Mouse (Mus musculus): ENCODE data around the gene Nbas. TPM values are rescaled to one million over a fixed set of nuclear protein-coding genes. Genes with fewer than 3 reads are reported as not detected.

The Nbas gene
- polyA plus RNA-seq, 1 experiment from 2014 or later = 2.6 TPM

- no peak overlapping the region for H3K27ac ChIP-seq (ENCODE audit: low read depth)
- no peak overlapping the region for H3K9ac ChIP-seq (replicated peaks)
- TF ChIP-seq CTCF (IDR thresholded peaks at IDR 0.05; ENCODE audit: low read depth) = no peak
- H3K9me3 ChIP-seq (ENCODE audit: low read length) = no peaks in the 10 kb centered on the region
- H3K4me3 ChIP-seq (ENCODE audit: low read depth, low read length) = no peak overlapping the region
- no peak overlapping the region for H3K4me2 ChIP-seq (ENCODE audit: low read depth, low read length)
- WGBS (ENCODE audit: insufficient replicate concordance) = 67% methylated on average over 11 of the region's 11 CpGs
- DNase-seq (no peak), ATAC-seq (no peak)
- H3K4me1 ChIP-seq (ENCODE audit: insufficient read depth) = no peaks in the 10 kb centered on the region
- H3K36me3 ChIP-seq (replicated peaks; ENCODE audit: insufficient read depth, low read length) = no peaks in the 10 kb centered on the region
- H3K27me3 ChIP-seq (ENCODE audit: insufficient read depth, low read length) = peaks cover 3% of the 10 kb centered on the region; the same call in 1 of the 2 replicates
These were observed 340.1 kb downstream of the Nbas start for GRCm38 (mm10) chr12:13609027-13609426.

DNA sequence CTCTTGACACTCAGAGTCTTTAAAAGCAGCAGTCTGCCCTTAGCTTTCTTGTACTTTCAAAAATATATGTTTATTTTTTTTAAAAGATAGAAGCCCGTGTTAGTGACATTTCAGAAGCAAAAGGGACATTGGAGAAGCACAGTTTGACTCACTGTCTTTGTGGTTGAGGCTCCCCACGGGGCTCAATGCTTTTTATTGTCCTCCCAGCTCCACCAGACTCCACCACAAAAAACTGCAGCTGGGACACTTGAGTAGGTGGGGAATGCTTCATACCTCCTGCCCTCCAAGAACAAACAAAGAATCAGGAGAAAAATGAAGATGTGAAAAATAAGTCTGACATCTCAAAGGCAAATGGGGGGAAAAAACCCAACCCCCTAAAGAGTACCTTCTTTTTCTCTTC lies 344.1 kb downstream of the Nbas start:
- TF ChIP-seq EP300 (IDR thresholded peaks at IDR 0.05; ENCODE audit: low read depth) = no peak
- no peak for TF ChIP-seq CTCF (IDR thresholded peaks at IDR 0.05; ENCODE audit: low read depth)
- no peak overlapping the region for H3K27ac ChIP-seq (ENCODE audit: low read depth)
- H3K9ac ChIP-seq (replicated peaks) = no peak overlapping the region
- H3K27me3 ChIP-seq (ENCODE audit: insufficient read depth, low read length) = peaks cover 3% of the 10 kb centered on the region; the same call in 1 of the 2 replicates
- DNase-seq (no peak), ATAC-seq (no peak)
- WGBS (ENCODE audit: insufficient replicate concordance) = 28% methylated on average over 2 of the region's 2 CpGs
- H3K4me2 ChIP-seq (ENCODE audit: low read depth, low read length) = no peak overlapping the region
- no peak overlapping the region for H3K4me3 ChIP-seq (ENCODE audit: low read depth, low read length)
- no peaks in the 10 kb centered on the region for H3K36me3 ChIP-seq (replicated peaks; ENCODE audit: insufficient read depth, low read length)
- no peaks in the 10 kb centered on the region for H3K4me1 ChIP-seq (ENCODE audit: insufficient read depth)
- H3K9me3 ChIP-seq (ENCODE audit: low read length) = no peaks in the 10 kb centered on the region

- TF ChIP-seq CTCF (IDR thresholded peaks at IDR 0.05; ENCODE audit: low read depth) (no peak), EP300 (IDR thresholded peaks at IDR 0.05; ENCODE audit: low read depth) (no peak)
- no peak for DNase-seq
- no peak for ATAC-seq
These were observed 346.7 kb downstream of the Nbas start for GRCm38 (mm10) chr12:13615661-13616060.

GRCm38 (mm10) chr12:13622150-13622822 lies 353.4 kb downstream of the Nbas start:
- Histone ChIP-seq H3K4me1 (ENCODE audit: insufficient read depth) (peaks cover 5% of the 10 kb centered on the region; the same call in 1 of the 2 replicates), H3K27me3 (ENCODE audit: insufficient read depth, low read length) (no peaks in the 10 kb centered on the region), H3K36me3 (replicated peaks; ENCODE audit: insufficient read depth, low read length) (no peaks in the 10 kb centered on the region), H3K9me3 (ENCODE audit: low read length) (no peaks in the 10 kb centered on the region), H3K9ac (replicated peaks) (no peak overlapping the region), H3K4me3 (ENCODE audit: low read depth, low read length) (no peak overlapping the region), H3K4me2 (ENCODE audit: low read depth, low read length) (no peak overlapping the region), H3K27ac (ENCODE audit: low read depth) (no peak overlapping the region)
- WGBS (ENCODE audit: insufficient replicate concordance) = 58% methylated on average over 15 of the region's 15 CpGs
- DNase-seq (peak; percentile 44), ATAC-seq (peak; percentile 33; the same call in 1 of the 2 replicates)
- TF ChIP-seq EP300 (IDR thresholded peaks at IDR 0.05; ENCODE audit: low read depth) (no peak), CTCF (IDR thresholded peaks at IDR 0.05; ENCODE audit: low read depth) (no peak)

More at GRCm38 (mm10) chr12:13615661-13616060, 346.7 kb downstream of the Nbas start:
- 76% methylated on average over 7 of the region's 7 CpGs for WGBS (ENCODE audit: insufficient replicate concordance)
- no peak overlapping the region for H3K27ac ChIP-seq (ENCODE audit: low read depth)
- H3K4me2 ChIP-seq (ENCODE audit: low read depth, low read length) = no peak overlapping the region
- no peak overlapping the region for H3K9ac ChIP-seq (replicated peaks)
- H3K4me1 ChIP-seq (ENCODE audit: insufficient read depth) = no peaks in the 10 kb centered on the region
- peaks cover 3% of the 10 kb centered on the region; the same call in 1 of the 2 replicates for H3K27me3 ChIP-seq (ENCODE audit: insufficient read depth, low read length)
- H3K4me3 ChIP-seq (ENCODE audit: low read depth, low read length) = no peak overlapping the region
- no peaks in the 10 kb centered on the region for H3K9me3 ChIP-seq (ENCODE audit: low read length)
- H3K36me3 ChIP-seq (replicated peaks; ENCODE audit: insufficient read depth, low read length) = no peaks in the 10 kb centered on the region

GRCm38 (mm10) chr12:13626803-13627706 lies 358.1 kb downstream of the Nbas start:
- DNase-seq (peak; percentile 14), ATAC-seq (no peak)
- TF ChIP-seq CTCF (IDR thresholded peaks at IDR 0.05; ENCODE audit: low read depth) (peak; percentile 52), EP300 (IDR thresholded peaks at IDR 0.05; ENCODE audit: low read depth) (no peak)
- WGBS (ENCODE audit: insufficient replicate concordance) = 60% methylated on average over 12 of the region's 12 CpGs
- no peak overlapping the region for H3K4me3 ChIP-seq (ENCODE audit: low read depth, low read length)
- no peak overlapping the region for H3K9ac ChIP-seq (replicated peaks)
- peaks cover 4% of the 10 kb centered on the region; the same call in 1 of the 2 replicates for H3K4me1 ChIP-seq (ENCODE audit: insufficient read depth)
- H3K27ac ChIP-seq (ENCODE audit: low read depth) = no peak overlapping the region
- H3K9me3 ChIP-seq (ENCODE audit: low read length) = no peaks in the 10 kb centered on the region
- H3K4me2 ChIP-seq (ENCODE audit: low read depth, low read length) = no peak overlapping the region
- H3K27me3 ChIP-seq (ENCODE audit: insufficient read depth, low read length) = no peaks in the 10 kb centered on the region
- H3K36me3 ChIP-seq (replicated peaks; ENCODE audit: insufficient read depth, low read length) = no peaks in the 10 kb centered on the region

Other genes with a start within 250 kb of the Nbas start
- 46.5 and 48.0 TPM in 2 replicates for gene Ddx1, start 19.9 kb upstream of the Nbas start, polyA plus RNA-seq (2015; fragmentation: Nextera tagmentation; extraction: Ambion mirVana)

All from liver, postnatal 0 days (tissue).